Mouse (Mus musculus): ENCODE results near the gene 1700018F24Rik.
A peak's percentile ranks its signal among the peaks of the same experiment; 100 is the strongest.
"Not testable (repeated sequence)": the region's sequence is repeated elsewhere in the genome, so short reads cannot be mapped to it uniquely, and the experiment has no call there.

The 1700018F24Rik gene

DNA sequence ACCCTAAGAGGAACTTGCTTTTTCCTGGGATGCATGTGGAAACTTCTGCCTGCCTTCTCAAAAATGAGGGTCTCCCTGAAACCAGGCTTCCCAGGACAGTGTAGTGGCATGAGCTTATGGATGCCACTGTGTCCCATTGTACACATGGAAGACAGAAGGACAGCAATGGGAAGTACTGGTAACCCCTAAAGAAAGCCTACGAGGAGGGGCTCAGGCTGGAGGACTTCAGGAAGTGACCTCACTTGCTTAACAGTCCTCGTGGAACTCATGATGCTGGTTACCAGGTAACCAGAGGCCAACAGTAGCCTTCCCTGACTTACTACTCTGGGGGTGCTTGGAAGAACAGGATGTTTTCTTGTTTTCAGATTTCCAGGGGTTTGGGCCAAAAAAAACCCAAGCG, at the start of gene 1700018F24Rik:
Gene 1700018F24Rik (plus strand): TSS at position 301 of the 400 bp plus-strand sequence.
- DNase-seq (ENCODE audit: low spot score in 2 of 2): not testable (repeated sequence)

DNA sequence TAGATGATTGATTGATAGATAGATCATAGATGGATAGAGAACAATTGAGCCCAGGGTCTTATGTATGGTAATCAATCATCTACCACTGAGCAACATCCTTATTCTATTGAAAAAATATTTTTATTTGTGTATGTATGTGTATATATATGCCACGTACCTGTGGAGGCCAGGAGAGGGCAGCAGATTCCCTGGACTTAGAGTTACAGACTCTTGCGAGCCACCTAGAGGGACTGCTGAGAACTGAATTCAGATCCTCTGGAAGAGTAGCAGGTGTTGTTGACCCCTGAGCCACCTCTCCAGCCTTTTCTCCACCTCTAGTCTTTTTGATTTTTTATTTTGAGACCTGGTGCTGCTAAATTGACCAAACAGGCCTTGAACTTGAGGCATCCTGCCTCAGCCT, 44.3 kb upstream of the 1700018F24Rik start:
- DNase-seq (ENCODE audit: low spot score in 2 of 2): no peak

DNA sequence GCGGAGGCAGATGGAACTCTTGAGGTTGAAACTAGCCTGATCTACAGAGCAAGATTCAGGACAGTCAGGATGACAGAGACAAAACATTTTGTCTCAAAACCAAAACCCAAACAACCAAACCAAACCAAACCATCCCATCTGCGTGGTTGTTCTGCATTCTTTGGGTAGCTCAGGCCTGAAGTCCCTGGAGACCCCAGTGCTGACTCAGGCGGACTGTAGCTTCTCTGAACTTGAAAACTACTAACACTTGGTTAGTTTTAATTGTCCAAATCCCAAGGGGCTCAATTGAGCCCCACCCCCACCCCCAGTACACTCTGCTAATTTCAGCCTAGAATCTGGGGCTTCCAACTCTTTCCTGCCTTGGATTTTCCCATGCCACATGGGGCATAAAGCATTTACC, 39.4 kb upstream of the 1700018F24Rik start:
- DNase-seq (ENCODE audit: low spot score in 2 of 2): no peak

DNA sequence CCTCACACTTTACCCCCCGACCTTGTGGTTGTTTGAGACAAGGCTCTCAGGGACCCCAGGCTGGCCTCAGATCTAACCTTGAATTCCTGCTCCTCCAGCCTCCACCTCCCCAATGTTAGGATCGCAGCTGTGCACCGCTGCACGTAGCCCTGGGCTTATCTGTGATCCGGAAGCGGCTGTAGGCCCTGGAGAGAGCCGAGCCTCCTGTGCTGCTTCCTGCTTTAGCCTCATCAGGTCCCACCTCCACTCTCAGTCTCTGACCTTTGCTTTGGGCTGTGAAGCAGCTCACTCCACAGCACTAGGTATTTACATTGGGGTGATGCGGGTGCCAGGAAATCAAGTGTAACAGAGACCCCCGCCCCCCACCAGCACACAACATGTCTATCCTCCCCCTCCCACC, 38.3 kb upstream of the 1700018F24Rik start:
- DNase-seq (ENCODE audit: low spot score in 2 of 2): no peak

DNA sequence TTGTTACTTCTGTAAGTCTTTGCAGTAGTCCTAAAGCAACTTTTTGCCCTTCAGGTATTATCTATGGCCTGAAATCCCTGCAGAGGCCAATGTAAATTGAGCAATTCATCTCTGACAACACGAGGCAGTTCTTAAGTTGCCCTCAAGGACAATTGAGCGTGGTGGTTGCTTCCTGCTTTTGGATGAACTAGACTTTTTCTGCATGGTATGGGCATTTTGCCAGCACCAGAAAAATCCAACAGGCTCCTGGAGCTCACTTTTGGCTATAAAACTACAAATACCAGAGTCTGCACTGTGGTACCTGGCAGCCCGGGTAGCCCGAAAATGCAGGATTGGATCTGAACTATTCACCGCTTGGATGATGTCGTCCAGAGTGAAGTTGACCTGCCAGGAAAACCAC, 37.2 kb upstream of the 1700018F24Rik start:
- no peak for DNase-seq (ENCODE audit: low spot score in 2 of 2)

DNA sequence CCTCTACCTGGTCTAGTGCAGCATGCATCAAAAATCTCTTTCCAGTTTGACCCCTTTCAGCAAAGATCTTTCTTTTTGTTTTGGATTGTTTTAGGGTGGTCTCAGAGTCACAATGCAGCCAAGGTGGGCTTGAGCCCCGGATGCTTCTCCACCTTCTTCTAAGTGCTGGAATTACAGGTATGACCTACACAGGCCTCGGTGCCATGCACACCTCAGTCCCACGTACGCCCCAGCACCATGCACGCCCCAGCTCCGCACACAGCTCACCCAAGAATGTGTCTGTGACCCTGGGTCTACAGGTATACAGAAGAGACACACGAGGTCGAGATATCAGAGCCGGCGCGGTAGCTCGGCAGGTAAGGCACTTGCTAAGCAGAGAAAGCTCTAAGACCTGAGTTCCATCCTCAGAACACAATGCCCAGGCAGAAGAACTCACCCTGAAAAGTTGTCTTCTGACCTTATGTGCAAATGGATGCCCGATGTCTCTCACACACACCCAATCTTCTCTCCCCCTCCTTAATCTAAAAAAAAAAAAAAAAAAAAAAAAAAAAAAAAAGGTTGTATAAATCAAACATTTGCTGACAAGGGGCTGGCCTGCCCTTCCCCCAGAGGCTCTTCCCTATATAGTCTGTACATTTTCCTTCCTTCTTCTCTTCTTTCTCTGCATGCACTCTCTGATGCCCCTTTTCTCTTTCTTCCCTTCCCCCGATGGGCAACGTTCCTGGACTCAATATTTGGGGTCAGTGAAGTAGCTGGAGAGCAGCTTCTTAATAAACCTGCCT, 33.7 kb upstream of the 1700018F24Rik start:
- DNase-seq (ENCODE audit: low spot score in 2 of 2): no peak

- DNase-seq (ENCODE audit: low spot score in 2 of 2): no peak
Measured at GRCm38 (mm10) chr5:145014278-145014677, 28.5 kb upstream of the 1700018F24Rik start.

DNA sequence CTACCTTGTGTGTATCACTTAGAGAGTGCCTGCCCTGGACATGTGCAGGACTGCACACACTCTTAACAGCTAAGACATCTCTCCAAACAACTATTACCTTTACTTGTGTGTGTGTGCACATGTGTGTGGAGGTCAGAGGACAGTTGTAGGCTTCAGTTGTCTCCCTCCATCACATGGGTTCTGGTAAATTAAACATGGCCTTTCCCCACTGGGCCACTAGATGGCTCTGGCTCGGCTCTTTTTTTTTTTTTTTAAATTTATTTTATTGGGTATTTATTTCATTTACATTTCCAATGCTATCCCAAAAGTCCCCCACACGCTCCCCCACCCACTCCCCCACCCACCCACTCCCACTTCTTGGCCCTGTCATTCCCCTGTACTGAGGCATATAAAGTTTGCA, 26.0 kb upstream of the 1700018F24Rik start:
- not testable (repeated sequence) for DNase-seq (ENCODE audit: low spot score in 2 of 2)

DNA sequence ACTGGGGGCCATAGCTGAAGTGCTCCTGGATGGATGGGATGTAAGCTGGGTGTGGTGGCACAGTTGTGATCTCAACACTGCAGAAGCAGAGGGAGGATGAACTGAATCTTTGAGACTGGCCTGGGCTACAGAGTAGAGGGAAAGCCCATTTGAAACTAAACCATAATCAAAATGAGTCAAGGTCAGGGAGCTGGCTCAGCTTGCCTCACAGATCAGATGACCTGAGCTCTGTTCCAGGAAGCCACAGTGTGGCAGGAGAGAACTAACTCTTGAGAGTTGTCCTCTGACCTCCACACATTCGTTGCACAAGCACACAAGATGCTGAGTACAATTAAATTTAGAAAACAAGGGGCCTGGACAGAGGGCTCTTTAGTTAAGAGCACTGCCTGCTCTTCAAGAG, 22.5 kb upstream of the 1700018F24Rik start:
- not testable (repeated sequence) for DNase-seq (ENCODE audit: low spot score in 2 of 2)

DNA sequence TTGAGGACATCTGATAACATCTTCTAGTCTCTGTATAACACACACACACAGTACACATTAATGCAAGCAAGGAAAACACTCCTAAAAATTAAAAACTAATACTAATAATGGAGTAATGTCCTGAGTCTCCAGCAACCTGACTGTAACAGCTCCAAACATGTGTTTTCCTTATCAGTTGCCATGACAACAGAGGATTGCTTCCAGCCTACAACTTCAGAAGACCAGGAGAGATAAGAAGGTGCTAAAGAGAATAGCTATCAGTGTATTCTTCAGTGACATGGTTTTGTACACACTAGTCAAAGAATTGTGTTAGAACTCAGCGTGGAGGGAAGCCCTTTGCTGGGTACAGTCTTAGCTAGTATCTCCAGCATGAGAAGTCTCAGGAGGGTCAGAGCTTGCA, 22.1 kb upstream of the 1700018F24Rik start:
- not testable (repeated sequence) for DNase-seq (ENCODE audit: low spot score in 2 of 2)

- not testable (repeated sequence) for DNase-seq (ENCODE audit: low spot score in 2 of 2)
Measured at GRCm38 (mm10) chr5:145030476-145030875, 12.3 kb upstream of the 1700018F24Rik start.

GRCm38 (mm10) chr5:145032391-145032790, 10.4 kb upstream of the 1700018F24Rik start, which contains the start of gene Gm4871:
Gene Gm4871 (minus strand): TSS chr5:145032754.
- DNase-seq (ENCODE audit: low spot score in 2 of 2): not testable (repeated sequence)

DNA sequence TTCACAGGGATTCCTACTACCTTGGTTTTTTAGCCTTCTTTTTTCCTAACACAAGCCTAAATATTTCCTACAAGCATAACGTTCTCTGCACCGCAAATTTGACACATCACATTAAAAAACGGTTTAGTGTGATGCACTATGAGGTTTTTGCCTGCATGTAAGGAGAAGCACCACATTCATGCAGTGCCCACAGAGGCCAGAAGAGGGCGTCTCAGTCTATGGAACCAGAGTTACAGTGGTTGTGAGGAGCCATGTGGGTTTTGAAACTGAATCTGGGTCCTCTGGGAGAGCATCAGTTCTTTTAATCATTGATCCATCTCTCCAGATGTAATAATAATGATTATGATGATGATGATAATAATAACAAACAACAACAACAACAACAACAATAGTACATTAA, 1.2 kb upstream of the 1700018F24Rik start:
- no peak for DNase-seq (ENCODE audit: low spot score in 2 of 2)

DNA sequence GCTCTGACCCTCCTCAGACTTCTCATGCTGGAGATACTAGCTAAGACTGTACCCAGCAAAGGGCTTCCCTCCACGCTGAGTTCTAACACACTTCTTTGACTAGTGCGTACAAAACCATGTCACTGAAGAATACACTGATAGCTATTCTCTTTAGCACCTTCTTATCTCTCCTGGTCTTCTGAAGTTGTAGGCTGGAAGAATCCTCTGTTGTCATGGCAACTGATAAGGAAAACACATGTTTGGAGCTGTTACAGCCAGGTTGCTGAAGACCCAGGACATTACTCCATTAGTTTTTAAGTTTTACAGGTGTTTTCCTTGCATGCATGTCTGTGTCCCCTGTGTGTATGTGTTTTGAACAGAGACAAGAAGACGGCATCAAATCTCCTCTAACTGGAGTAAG, 11.4 kb downstream of the 1700018F24Rik start:
- DNase-seq (ENCODE audit: low spot score in 2 of 2): not testable (repeated sequence)

GRCm38 (mm10) chr5:145057907-145058306, 15.1 kb downstream of the 1700018F24Rik start:
- DNase-seq (ENCODE audit: low spot score in 2 of 2): no peak

GRCm38 (mm10) chr5:145058722-145059121, 15.9 kb downstream of the 1700018F24Rik start:
- no peak for DNase-seq (ENCODE audit: low spot score in 2 of 2)

DNA sequence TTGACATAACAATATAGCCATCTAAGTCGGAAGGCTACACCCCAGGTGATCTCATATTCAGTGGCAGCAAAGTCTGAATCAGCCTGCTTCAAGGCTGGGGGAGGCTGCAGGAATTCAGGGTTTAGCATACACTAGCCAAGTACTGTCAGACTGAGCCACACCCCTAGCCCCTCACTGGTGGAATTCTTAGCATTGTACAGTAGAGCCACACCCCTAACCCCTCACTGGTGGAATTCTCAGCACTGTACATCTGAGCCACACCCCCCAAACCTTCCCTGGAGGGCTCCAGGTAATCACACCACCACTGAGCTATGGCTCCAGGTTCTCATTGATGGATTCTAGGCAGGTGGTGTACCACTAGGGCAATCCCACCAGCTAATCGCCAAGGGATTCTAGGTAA, 16.7 kb downstream of the 1700018F24Rik start:
- no peak for DNase-seq (ENCODE audit: low spot score in 2 of 2)

- no peak for DNase-seq (ENCODE audit: low spot score in 2 of 2)
Measured at GRCm38 (mm10) chr5:145064765-145065340, 22.1 kb downstream of the 1700018F24Rik start.

DNA sequence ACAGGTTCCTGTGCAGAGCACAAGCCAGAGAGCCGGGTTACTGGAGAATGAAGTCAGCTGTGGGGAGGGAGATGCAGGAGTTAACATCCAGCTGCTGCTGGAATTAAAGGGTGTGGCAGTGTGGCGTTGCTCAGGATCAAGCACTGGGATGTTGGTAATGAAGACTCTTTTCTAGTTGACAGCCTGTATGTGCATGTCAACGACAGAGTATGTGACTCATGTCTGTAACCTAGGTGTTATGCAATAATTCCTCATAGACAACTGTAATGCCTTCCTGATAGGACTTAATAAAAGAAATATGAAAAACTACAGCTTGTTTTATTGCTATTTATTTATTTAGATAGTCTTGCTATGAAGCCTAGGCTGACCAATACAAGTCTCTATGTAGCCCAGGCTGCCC, 26.1 kb downstream of the 1700018F24Rik start:
- DNase-seq (ENCODE audit: low spot score in 2 of 2): no peak

GRCm38 (mm10) chr5:145069707-145070106, 26.9 kb downstream of the 1700018F24Rik start:
- DNase-seq (ENCODE audit: low spot score in 2 of 2): peak; percentile 13 to 55

DNA sequence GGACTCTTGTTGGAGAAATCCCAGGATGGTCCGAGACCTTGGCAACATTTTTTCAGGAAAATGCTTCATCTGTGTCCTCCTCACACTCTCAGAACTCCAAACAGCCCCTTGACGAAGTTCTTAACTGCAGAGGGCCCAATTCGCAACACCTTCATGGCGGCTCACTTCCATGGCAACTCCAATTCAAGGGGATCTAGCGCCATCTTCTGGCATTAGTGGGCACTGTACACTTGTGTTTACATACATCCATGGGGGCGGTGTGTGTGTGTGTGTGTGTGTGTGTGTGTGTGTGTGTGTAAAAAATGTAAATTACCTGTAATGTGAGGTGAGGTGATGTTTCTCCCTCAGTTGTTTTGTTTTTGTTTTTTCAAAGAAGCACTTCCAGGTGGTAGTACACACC, 28.6 kb downstream of the 1700018F24Rik start:
- no peak for DNase-seq (ENCODE audit: low spot score in 2 of 2)

DNA sequence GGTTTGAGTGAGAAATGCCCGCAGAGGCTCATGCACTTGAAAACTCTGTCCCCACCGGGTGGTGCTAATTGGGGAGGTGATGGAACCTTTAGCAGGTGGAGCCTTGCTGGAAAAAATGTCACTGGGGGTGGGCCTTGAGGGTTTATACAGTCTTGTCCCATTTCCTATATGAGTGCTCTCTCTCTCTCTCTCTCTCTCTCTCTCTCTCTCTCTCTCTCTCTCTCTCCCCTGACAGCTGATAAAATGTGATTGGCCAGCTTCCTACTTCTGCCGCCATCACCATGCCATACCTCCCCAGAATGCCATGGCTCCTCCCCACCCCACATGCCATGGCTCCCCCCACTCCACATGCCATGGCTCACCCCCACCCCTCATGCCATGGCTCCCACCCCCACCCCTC, 32.3 kb downstream of the 1700018F24Rik start:
- DNase-seq (ENCODE audit: low spot score in 2 of 2): no peak

All from spleen, postnatal 14 days (tissue).